Mouse (Mus musculus) adrenal gland (tissue): Measurements from ENCODE around the gene Olfr351.

ENCODE experiments used
- intact Hi-C: fragments of 180-260 bp; cut with DNase I; formaldehyde crosslinking; loops from one replicate; pipeline ENCODE4 v1.15.1; 2025
- long read RNA-seq, 2 experiments: library from polyadenylated mRNA; unstranded; transcript quantifications; one replicate each; pipeline ENCODE4 v2.0.0; 2020; ENCODE audit warnings: borderline replicate concordance in 1 of 2; ENCODE audit not compliant: insufficient replicate concordance in 1 of 2

The Olfr351 gene
- long read RNA-seq, experiment 1: 0 reads
- long read RNA-seq, experiment 2: 0 reads

DNA sequence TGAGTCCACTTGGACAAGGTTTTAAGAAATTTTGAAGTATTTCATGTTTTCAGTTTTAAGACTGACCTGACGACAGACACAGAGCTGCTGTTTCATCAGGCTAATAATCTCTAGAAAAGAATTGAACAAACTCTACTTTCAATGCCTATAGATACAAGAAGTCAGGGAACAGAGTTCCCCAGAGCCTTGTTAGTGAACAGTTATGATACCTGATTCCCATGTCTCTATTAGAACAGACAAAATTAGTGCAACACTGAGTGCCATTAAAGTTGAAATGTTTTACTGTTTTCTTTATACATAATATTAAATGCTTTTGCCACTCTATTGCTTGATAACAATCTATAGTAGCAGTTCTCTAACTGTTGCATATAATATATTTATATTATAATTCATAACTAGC, at the start of gene Olfr351:
TSS of gene Olfr351 (minus strand) at position 101 of the 400 bp plus-strand sequence.
- intact Hi-C loops: no loop called here

GRCm38 (mm10) chr2:36905380-36905779, 42.9 kb upstream of the Olfr351 start, which contains the start of gene Olfr354:
Gene Olfr354, plus strand, starts transcription at chr2:36905680.
- intact Hi-C loops: no loop called here

GRCm38 (mm10) chr2:36897114-36897513, 34.7 kb upstream of the Olfr351 start:
- intact Hi-C loops: no loop called here

- intact Hi-C loops: no loop called here
These were observed 30.4 kb upstream of the Olfr351 start, which contains the start of gene Olfr353 for GRCm38 (mm10) chr2:36892836-36893235. Gene Olfr353, minus strand, starts transcription at chr2:36892936.

DNA sequence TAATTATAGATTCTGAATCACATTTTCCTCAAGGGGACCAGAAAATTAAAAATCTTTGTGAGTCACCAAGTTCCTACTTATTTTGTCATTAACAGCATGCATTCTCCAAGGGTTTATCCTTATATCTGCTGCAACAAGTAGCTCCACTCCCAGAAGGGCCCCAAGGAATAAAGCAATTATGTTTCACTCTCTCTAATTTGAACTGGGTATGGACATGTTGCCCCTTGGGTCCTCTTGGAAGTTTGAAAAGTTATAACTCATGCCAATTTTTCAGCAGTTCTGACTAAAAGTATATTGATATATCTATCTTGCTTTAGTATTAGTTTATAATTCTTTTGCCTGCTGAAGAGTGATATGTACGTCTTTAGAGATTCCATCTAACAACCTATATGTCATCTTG, 5.7 kb upstream of the Olfr351 start, which contains the start of gene Olfr352:
TSS of gene Olfr352 (plus strand) at position 301 of the 400 bp plus-strand sequence.
- intact Hi-C loops: no loop called here

GRCm38 (mm10) chr2:36846010-36846409, 16.4 kb downstream of the Olfr351 start, which contains the start of gene Olfr350:
Gene Olfr350, plus strand, starts transcription at chr2:36846310.
- intact Hi-C loops: no loop called here

DNA sequence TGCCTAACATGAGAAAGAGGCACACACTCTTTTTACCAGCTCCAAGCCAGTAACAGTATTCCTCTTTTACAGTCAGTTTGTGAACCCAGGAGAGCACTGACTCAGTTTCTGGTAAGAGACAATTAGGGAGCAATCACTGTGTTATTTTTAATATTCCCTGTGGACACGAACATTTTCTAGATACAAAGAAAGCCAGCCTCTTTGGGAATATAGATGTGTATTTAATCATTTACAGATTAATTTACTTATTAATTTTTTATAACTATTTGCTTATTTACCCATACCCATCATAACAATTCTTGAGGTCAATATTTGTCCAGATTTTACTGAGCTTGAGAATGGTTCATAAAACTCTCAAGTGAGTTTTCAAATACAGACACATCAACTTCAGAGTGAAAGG, 45.5 kb downstream of the Olfr351 start, which contains the start of gene Olfr3:
TSS of gene Olfr3 (minus strand) at position 101 of the 400 bp plus-strand sequence.
- intact Hi-C loops: no loop called here
